Mouse (Mus musculus) liver, embryonic 11.5 days (tissue): ENCODE measurements around the gene C1qtnf12. TPM values are rescaled to one million over a fixed set of nuclear protein-coding genes. Genes with fewer than 3 reads are reported as not detected.

Experiments used
- ATAC-seq: fragments of 200-750 bp; cut with Nextera tagmentation; replicated peaks from 2 replicates; pipeline ENCODE4 v1.8.0; 2017; ENCODE audit warnings: moderate number of reproducible peaks, mild to moderate bottlenecking, moderate TSS enrichment, moderate library complexity; ENCODE audit not compliant: low FRiP score
- DNase-seq: peaks from one replicate; pipeline ENCODE4 v3.0.0-alpha.2; 2017; ENCODE audit warnings: low spot score
- H3K27ac ChIP-seq: fragments of 300-500 bp; sonication (generic); 2 replicates; pipeline ENCODE4 v1.5.1; 2014; ENCODE audit warnings: mild to moderate bottlenecking, low read depth, low read length, control low read depth
- H3K27me3 ChIP-seq: fragments of 300-500 bp; sonication (generic); replicated peaks from 2 replicates; pipeline ENCODE4 v1.6.1; 2014; ENCODE audit warnings: low read length, mixed read lengths; ENCODE audit not compliant: control insufficient read depth, insufficient read depth
- H3K36me3 ChIP-seq: fragments of 300-500 bp; sonication (generic); 2 replicates; pipeline ENCODE4 v1.6.1; 2014; ENCODE audit warnings: mild to moderate bottlenecking, low read length, moderate library complexity, mixed read lengths; ENCODE audit not compliant: control insufficient read depth, insufficient read depth
- H3K4me1 ChIP-seq: fragments of 300-500 bp; sonication (generic); replicated peaks from 2 replicates; pipeline ENCODE4 v1.6.1; 2014; ENCODE audit warnings: low read length, mixed read lengths; ENCODE audit not compliant: control insufficient read depth, insufficient read depth
- H3K4me2 ChIP-seq: fragments of 300-500 bp; sonication (generic); 2 replicates; pipeline ENCODE4 v1.6.1; 2014; ENCODE audit warnings: mild to moderate bottlenecking, control low read depth, moderate library complexity
- H3K4me3 ChIP-seq: fragments of 300-500 bp; sonication (generic); 2 replicates; pipeline ENCODE4 v1.5.1; 2014; ENCODE audit warnings: low read depth, low read length, control low read depth
- H3K9ac ChIP-seq: fragments of 300-500 bp; sonication (generic); 2 replicates; pipeline ENCODE4 v1.6.1; 2014; ENCODE audit warnings: low read depth, low read length, control low read depth
- H3K9me3 ChIP-seq: fragments of 300-500 bp; sonication (generic); 2 replicates; pipeline ENCODE4 v1.6.1; 2016; ENCODE audit warnings: low read length, inconsistent platforms, mixed read lengths; ENCODE audit not compliant: control insufficient read depth
- WGBS: fragments of 180-500 bp; shearing (Covaris S2); extraction: QIAGEN DNeasy Blood & Tissue Kit; methylation state at CpG from one replicate; pipeline ENCODE4 v1.1.7; 2014; 5-methylcytosine and 5-hydroxymethylcytosine counted together
- polyA plus RNA-seq: library from polyadenylated mRNA; unstranded; fragments of >200 nt; fragmentation: Nextera tagmentation; extraction: Ambion mirVana; gene quantifications from 2 replicates; pipeline ENCODE4 v1.2.1, GENCODE M21; 2014

Gene C1qtnf12
- polyA plus RNA-seq = 56.9 and 59.0 TPM in 2 replicates

DNA sequence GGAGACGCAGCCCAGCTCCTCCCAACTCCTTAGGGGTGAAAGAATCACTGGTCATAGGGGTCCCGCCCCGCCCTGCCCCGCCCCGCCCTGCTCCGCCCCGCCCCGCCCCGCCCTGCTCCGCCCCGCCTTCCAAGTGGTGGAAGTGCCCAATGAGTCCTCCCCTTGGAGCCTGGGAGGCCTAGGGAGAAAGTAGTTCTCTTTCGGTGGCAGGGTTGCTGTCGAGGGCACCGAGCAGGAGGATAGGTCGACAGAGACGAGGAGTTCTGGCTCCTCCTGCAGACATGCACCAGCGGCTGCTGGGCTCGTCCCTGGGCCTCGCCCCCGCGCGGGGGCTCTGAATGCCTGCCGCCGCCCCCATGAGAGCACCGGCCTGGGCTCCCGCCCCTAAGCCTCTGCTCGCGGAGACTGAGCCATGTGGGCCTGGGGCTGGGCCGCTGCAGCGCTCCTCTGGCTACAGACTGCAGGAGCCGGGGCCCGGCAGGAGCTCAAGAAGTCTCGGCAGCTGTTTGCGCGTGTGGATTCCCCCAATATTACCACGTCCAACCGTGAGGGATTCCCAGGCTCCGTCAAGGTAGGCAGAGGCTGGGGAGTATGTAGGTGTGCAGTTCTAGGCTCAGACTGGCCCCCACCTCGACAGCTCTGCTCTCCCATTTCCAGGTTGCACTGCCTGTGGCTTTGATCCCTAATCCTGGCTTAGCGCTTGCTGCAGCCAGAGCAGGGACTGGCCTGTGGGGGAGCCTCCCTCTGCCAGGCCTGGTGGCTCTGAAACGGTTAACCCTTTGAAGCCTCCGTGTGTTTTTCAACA is at the start of gene C1qtnf12:
Gene C1qtnf12 (plus strand): TSS at position 152 of the 805 bp plus-strand sequence.
- Histone ChIP-seq H3K4me2 (peak within 1 kb of the TSS; percentile 95), H3K27me3 (no peaks in the 10 kb centered on the region), H3K4me3 (peak within 1 kb of the TSS; percentile 59), H3K4me1 (peaks cover 21% of the 10 kb centered on the region), H3K36me3 (peaks cover 24% of the 10 kb centered on the region), H3K9ac (peak within 1 kb of the TSS; percentile 61), H3K27ac (peak within 1 kb of the TSS; percentile 74; the same call in 1 of the 2 replicates), H3K9me3 (no peaks in the 10 kb centered on the region)
- peak; percentile 75 for DNase-seq
- 1% methylated on average over 38 of the region's 42 CpGs for WGBS
- peak; percentile 88 for ATAC-seq

DNA sequence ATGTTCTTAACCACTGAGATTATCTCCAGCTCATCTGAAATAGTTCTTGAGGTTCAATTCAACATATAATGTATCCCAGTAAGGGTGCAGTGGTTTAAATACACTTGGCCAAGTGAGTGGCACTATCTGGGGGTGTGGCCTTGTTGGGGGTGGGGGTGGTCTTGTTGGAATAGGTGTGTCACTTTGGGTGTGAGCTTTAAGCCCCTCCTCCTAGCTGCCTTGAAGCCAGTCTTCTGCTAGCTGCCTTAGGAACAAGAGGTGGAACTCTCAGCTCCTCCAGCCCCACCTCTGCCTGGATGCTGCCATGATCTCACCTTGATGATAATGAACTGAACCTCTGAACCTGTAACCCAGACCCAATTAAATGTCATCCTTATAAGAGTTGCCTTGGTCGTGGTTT is 30.1 kb upstream of the C1qtnf12 start:
- no peaks in the 10 kb centered on the region for H3K36me3 ChIP-seq
- WGBS = 74% methylated on average over 1 of the region's 1 CpGs
- no peak overlapping the region for H3K4me3 ChIP-seq
- H3K27ac ChIP-seq = no peak overlapping the region
- ATAC-seq (no peak), DNase-seq (no peak)
- H3K9ac ChIP-seq = no peak overlapping the region
- H3K4me1 ChIP-seq = no peaks in the 10 kb centered on the region
- no peaks in the 10 kb centered on the region for H3K27me3 ChIP-seq
- no peak overlapping the region for H3K4me2 ChIP-seq
- no peaks in the 10 kb centered on the region for H3K9me3 ChIP-seq

DNA sequence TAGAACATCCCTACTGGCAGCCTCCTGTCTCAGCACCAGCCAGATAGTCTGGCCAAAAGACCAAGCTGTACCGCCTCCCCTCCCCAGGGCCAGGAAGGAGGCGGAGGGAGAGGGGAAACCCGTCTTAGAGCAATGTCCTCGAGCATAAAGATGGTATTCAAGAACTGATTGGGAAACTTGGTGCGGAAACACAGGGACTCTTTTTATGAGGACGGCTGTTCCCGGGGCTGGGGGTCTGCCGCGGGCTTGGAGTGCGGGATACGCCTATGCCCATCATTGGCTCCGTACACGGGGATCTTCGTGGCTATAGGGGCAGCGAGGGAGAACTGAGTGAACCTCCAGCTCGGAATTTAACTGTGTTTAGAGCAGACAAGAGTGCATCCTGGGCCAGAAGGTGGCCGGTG is 19.1 kb upstream of the C1qtnf12 start:
- peak; percentile 24 for ATAC-seq
- Histone ChIP-seq H3K4me2 (peak overlapping the region; percentile 96), H3K9ac (peak overlapping the region; percentile 90), H3K4me1 (peaks cover 15% of the 10 kb centered on the region), H3K4me3 (peak overlapping the region; percentile 94), H3K36me3 (peaks cover 10% of the 10 kb centered on the region; the same call in 1 of the 2 replicates), H3K27me3 (no peaks in the 10 kb centered on the region), H3K9me3 (no peaks in the 10 kb centered on the region), H3K27ac (peak overlapping the region; percentile 59)
- DNase-seq = no peak
- 1% methylated on average over 17 of the region's 17 CpGs for WGBS

DNA sequence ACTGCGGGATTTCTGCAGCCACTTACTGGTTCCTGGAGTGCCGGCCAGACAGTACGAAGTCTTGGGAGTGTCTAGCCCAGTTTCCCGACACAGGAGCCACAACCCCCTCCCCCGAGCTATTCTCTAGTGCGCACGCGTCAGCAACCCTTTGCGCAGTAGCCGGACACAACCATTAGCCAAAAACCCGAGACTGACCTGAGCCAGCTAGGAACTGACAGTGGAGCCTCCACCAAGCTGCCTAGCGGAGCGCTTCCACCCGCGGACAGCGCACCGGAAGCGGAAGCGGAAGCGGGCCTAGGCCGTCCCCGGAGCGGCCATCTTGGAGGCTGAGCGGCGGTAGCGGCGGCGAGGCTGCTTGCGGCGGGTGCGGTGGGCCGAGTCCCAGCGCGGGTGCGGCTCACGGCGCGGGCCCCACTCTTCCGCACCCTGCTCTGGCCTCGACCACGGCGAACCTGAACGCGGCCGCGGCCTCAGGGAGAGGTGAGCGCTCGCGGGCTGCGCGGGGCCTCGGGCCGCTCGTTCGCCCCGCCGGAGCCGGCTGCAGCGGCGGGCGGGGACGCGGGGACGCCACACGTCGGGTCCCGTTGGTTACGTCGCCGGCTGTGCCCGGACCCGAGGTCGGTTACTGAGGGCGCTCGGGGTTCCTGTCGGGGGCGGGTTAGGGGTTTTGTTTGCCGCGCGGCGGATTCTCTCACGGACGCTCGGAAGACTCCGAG is 18.4 kb upstream of the C1qtnf12 start, which contains the start of gene Ube2j2:
Gene Ube2j2 (plus strand): TSS at position 298 of the 716 bp plus-strand sequence.
- under 1% methylated on average over 84 of the region's 85 CpGs for WGBS
- Histone ChIP-seq H3K9ac (peak within 1 kb of the TSS; percentile 90), H3K4me1 (peaks cover 15% of the 10 kb centered on the region), H3K4me2 (peak within 1 kb of the TSS; percentile 96), H3K4me3 (peak within 1 kb of the TSS; percentile 94), H3K9me3 (no peaks in the 10 kb centered on the region), H3K36me3 (peaks cover 16% of the 10 kb centered on the region), H3K27ac (peak within 1 kb of the TSS; percentile 80), H3K27me3 (no peaks in the 10 kb centered on the region)
- DNase-seq (peak; percentile 99), ATAC-seq (peak; percentile 96)

DNA sequence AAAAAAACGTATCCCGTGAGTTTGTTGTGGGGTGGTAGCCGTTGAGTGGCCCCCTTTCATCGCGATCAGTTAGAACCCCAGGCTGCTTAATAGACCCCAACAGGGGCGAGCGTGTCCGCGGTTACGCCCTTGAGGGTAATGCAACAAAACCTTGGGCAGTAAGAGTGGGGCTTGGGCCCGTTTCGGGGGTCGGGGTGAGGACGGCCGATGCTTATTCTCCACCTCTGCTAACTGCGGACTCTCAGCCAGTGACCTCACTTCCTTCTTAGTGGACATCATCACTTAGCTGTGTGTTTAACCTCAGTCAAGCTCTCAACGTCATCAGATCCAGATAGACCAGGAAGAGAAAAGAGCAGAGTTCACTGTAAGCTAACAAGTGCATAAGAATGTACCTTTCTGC is 17.8 kb upstream of the C1qtnf12 start:
- Histone ChIP-seq H3K36me3 (peaks cover 21% of the 10 kb centered on the region), H3K27me3 (no peaks in the 10 kb centered on the region), H3K4me2 (peak overlapping the region; percentile 96), H3K9ac (peak overlapping the region; percentile 90), H3K9me3 (no peaks in the 10 kb centered on the region), H3K27ac (peak overlapping the region; percentile 80), H3K4me1 (peaks cover 15% of the 10 kb centered on the region), H3K4me3 (peak overlapping the region; percentile 94)
- under 1% methylated on average over 17 of the region's 17 CpGs for WGBS
- ATAC-seq = no peak; the same call in 1 of the 2 replicates
- no peak for DNase-seq

DNA sequence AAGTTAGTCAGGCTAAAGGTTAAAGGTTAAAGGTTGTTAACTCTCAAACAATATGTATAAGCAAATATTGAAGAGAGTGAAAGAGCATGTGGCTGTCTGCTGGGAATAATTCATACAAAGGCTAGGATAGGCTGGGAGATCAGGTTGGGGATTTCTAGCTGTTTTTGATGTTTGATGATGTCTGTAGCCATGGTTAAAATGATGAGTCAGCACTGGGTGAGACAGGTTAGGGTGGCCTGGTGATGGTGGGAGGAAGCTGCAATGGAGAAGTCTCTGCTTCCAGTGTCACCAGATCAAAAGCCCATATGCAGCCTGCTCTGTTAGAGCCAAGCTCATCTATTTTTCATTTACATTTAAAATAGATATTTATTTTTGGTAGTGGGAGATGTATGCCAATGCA is 15.0 kb upstream of the C1qtnf12 start:
- Histone ChIP-seq H3K9ac (no peak overlapping the region), H3K4me1 (peaks cover 15% of the 10 kb centered on the region), H3K27ac (no peak overlapping the region), H3K27me3 (no peaks in the 10 kb centered on the region), H3K36me3 (peaks cover 35% of the 10 kb centered on the region), H3K4me3 (no peak overlapping the region), H3K9me3 (no peaks in the 10 kb centered on the region), H3K4me2 (no peak overlapping the region)
- ATAC-seq (no peak), DNase-seq (no peak)

DNA sequence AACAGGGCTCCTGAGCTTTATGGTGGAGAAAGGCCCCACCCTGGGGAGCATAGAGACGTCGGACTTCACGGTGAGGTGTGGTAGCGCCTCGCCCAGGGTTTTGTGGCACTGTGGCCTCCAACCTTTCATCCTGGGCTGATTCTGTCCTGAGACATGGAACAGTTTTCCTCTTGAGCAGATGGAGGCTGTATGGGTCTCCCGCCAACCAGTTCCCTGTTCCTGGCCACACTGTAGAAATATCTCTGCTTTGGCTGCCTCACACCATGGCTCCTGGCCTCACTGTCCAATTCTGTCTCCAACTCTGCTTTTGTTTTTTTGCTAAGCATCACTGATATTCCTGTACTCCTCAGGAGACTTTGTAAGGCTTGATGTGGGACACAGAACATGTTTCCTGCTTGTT is 6.6 kb upstream of the C1qtnf12 start:
- 94% methylated on average over 6 of the region's 6 CpGs for WGBS
- no peak for DNase-seq
- ATAC-seq = no peak

DNA sequence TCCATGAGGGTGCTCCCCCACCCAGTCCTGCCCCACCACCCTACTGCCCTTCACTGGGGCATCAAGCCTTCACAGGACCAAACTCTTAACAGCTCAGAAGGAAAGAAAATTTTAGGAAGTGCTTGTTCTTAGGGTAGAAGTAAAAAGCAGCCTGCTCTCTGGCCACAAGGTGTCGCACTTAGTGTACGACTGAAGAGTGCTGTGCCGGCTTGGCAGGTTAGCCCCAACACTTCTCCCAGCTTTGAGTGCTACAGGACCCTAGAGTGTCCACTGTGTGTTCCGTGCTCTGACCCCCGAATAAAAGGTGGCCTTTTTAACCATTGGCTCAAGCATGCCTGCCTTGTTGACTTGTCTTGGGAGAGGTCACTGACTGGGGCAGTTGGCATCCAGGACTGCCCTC is 2.8 kb upstream of the C1qtnf12 start:
- H3K4me2 ChIP-seq = no peak overlapping the region
- no peak overlapping the region for H3K27ac ChIP-seq
- no peak overlapping the region for H3K4me3 ChIP-seq
- H3K36me3 ChIP-seq = peaks cover 28% of the 10 kb centered on the region
- no peaks in the 10 kb centered on the region for H3K9me3 ChIP-seq
- 13% methylated on average over 5 of the region's 5 CpGs for WGBS
- ATAC-seq (peak; percentile 29; the same call in 1 of the 2 replicates), DNase-seq (peak; percentile 63)
- no peaks in the 10 kb centered on the region for H3K27me3 ChIP-seq
- H3K4me1 ChIP-seq = peaks cover 18% of the 10 kb centered on the region
- H3K9ac ChIP-seq = no peak overlapping the region

More for the DNA sequence above, 6.6 kb upstream of the C1qtnf12 start:
- Histone ChIP-seq H3K4me1 (no peaks in the 10 kb centered on the region), H3K4me3 (no peak overlapping the region), H3K9me3 (no peaks in the 10 kb centered on the region), H3K36me3 (peaks cover 38% of the 10 kb centered on the region), H3K9ac (no peak overlapping the region), H3K27me3 (no peaks in the 10 kb centered on the region), H3K4me2 (no peak overlapping the region), H3K27ac (no peak overlapping the region)
